Mouse (Mus musculus): ENCODE data around the gene Calhm1. TPM values are rescaled to one million over a fixed set of nuclear protein-coding genes. Genes with fewer than 3 reads are reported as not detected.

Gene Calhm1
- polyA plus RNA-seq (2015; fragmentation: Nextera tagmentation; extraction: Ambion mirVana): not detected in 2 replicates

DNA sequence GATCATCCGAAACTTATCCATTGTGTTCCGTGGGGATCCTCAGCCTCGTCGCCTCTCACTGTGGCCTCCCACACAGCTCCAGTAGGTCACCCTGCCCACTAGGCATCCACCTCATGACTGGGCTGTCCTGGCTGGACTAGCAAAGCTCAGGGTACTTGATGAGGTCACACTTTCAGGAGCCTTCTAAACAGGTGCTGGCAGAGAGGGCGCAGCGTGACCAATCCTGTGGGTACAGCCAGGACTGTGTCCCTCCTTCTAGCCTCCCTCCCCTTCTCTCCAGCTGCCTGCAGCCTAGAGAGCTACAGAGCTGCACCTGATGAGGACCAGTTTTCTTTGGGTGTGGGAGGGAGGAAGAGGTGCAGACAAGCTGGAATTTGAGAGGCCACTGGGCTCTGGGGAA is at the start of gene Calhm1:
Gene Calhm1 (minus strand): TSS at position 101 of the 400 bp plus-strand sequence.
- no peak within 1 kb of the TSS for H3K9ac ChIP-seq
- no peaks in the 10 kb centered on the region for H3K36me3 ChIP-seq (replicated peaks)
- WGBS: 95% methylated on average over 6 of the region's 6 CpGs
- no peaks in the 10 kb centered on the region for H3K4me1 ChIP-seq
- no peak within 1 kb of the TSS for H3K27ac ChIP-seq
- H3K4me2 ChIP-seq: no peak within 1 kb of the TSS
- H3K9me3 ChIP-seq: no peaks in the 10 kb centered on the region
- no peak within 1 kb of the TSS for H3K4me3 ChIP-seq
- H3K27me3 ChIP-seq (replicated peaks): no peaks in the 10 kb centered on the region
- ATAC-seq (replicated peaks): no peak

DNA sequence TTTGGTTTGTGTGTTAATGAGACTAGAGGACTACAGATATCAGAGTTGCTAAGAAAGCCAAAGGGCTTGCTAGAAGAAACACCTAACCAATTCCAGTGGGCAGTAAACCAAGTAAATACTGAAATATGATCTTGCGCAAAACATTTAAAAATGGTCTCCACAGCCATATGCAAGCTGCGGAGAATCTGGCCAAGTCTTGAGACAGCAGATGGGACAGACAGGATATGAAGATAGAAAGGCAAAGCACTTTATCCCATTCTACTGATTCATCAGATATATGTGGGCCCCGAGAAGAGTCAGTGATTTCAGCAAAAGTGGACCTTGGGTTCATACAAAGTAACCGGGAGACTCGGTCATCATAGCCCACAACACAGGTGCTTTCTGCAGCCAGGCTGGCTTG is 48.1 kb upstream of the Calhm1 start:
- Histone ChIP-seq H3K27ac (no peak overlapping the region), H3K9me3 (no peaks in the 10 kb centered on the region), H3K4me1 (peaks cover 9% of the 10 kb centered on the region; the same call in 1 of the 2 replicates), H3K27me3 (replicated peaks) (no peaks in the 10 kb centered on the region), H3K4me3 (no peak overlapping the region), H3K4me2 (no peak overlapping the region), H3K9ac (no peak overlapping the region), H3K36me3 (replicated peaks) (no peaks in the 10 kb centered on the region)
- 97% methylated on average over 5 of the region's 5 CpGs for WGBS
- no peak for ATAC-seq (replicated peaks)

DNA sequence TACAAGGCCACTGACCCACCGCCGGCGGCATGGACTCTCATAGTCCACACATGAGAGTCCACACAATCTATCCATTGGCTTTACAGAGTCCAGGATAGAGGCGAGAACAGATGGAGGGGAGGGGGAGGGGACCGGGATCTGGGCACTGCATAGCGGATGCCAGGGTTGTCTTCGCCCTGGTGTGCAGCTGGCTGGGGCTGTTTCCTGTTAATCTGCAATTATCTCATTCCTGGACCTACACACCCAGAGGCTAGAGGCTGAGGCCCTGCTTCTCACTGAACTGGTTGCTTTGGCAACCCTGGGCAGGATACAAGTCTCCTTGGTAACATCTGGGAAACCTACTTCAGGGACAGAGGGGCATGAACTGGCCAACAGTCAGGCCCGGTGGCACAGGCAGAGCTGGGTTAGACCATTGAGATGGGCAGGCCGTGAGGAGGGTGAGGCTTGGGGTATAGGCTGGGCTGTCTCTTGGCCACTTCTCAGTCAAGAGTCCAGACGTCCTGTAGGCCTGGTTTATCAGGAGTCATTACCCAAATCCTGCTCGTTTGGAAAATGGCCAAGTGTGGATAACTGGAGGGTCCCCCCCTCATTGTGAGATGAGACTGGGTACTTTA is 44.6 kb upstream of the Calhm1 start:
- H3K36me3 ChIP-seq (replicated peaks): no peaks in the 10 kb centered on the region
- H3K9me3 ChIP-seq: no peaks in the 10 kb centered on the region
- H3K4me2 ChIP-seq: no peak overlapping the region
- H3K4me3 ChIP-seq: no peak overlapping the region
- peaks cover 9% of the 10 kb centered on the region; the same call in 1 of the 2 replicates for H3K4me1 ChIP-seq
- peak; percentile 77 for ATAC-seq (replicated peaks)
- H3K9ac ChIP-seq: no peak overlapping the region
- no peaks in the 10 kb centered on the region for H3K27me3 ChIP-seq (replicated peaks)
- WGBS: 67% methylated on average over 11 of the region's 11 CpGs
- peak overlapping the region; percentile 38; the same call in 1 of the 2 replicates for H3K27ac ChIP-seq

DNA sequence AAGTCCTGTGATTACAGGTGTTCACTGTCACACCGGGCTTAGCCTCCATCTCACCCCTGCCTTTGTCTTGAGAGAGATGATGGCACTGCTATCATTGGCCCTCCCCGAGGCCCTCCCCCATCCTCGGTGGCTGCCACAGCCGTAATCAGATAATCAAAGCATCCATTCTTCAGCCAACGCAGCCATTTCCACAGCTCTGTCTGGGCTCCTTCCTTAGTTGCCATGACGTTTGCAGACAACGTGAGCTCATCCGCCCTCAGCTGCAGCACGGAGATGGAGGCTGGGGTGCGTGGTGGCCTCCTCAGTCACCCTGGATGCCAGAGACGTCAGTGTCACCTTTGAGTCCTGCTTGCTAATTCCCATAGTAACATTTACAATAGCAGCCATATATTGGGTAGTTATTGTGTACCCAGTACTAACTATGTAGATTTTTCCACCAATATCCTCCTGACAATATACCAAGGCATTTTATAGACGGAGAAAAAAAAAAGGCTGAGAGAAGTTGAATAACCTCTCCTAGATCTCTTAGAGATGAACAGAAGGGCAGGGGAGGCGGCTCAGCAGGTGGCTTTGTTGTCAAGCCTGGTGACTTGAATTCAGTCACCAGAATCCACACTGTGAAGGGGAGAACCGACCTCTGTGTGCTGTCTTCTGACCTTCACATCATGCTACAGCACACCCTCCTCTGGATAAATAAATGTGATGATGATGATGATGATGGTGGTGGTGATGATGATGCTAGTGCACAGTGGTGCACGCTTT is 42.6 kb upstream of the Calhm1 start:
- Histone ChIP-seq H3K27me3 (replicated peaks) (no peaks in the 10 kb centered on the region), H3K27ac (no peak overlapping the region), H3K4me2 (no peak overlapping the region), H3K9ac (no peak overlapping the region), H3K4me3 (no peak overlapping the region), H3K36me3 (replicated peaks) (no peaks in the 10 kb centered on the region), H3K4me1 (peaks cover 9% of the 10 kb centered on the region; the same call in 1 of the 2 replicates), H3K9me3 (no peaks in the 10 kb centered on the region)
- 48% methylated on average over 15 of the region's 15 CpGs for WGBS
- ATAC-seq (replicated peaks): no peak

DNA sequence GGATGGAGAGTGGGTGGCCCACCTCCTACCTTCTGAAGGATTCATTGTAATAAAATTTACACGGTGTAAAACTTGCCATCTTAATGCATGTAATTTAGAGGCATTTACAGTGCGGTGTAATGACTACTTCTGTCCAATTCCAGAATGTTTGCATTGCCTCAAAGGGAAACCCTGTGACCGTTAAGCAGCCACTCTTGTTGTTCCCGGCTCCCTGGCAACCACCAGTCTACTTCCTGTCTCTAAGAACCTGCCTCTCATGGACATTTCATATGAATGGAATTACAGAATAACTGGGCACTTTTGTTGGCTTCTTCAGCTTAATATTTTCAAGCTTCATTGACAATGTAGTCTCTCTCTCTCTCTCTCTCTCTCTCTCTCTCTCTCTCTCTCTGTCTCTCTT is 40.7 kb upstream of the Calhm1 start:
- Histone ChIP-seq H3K9ac (no peak overlapping the region), H3K4me2 (no peak overlapping the region), H3K4me1 (peaks cover 22% of the 10 kb centered on the region), H3K4me3 (no peak overlapping the region), H3K27ac (no peak overlapping the region), H3K36me3 (replicated peaks) (no peaks in the 10 kb centered on the region), H3K9me3 (no peaks in the 10 kb centered on the region), H3K27me3 (replicated peaks) (peaks cover 6% of the 10 kb centered on the region)
- WGBS: 62% methylated on average over 4 of the region's 4 CpGs
- no peak for ATAC-seq (replicated peaks)

DNA sequence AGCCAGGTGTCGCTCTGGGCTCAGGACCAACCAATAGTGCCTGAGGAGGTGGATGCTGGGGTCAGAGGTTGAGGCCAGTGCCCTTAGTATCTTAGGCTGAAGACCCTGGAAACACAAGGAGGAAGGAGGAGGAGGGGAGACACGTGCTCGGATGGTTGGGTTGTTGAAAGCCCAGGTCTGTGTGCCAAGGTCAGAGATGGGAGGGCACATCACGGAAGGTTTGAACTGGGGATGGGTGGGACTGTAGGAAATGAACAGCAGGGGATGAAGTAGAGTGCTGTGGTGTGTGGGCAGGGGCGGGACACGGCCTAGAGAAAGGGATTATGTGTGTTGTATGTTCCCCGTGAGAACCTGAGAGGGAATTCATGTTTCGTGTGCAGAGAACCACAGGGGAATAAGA is 40.2 kb upstream of the Calhm1 start:
- Histone ChIP-seq H3K9ac (no peak overlapping the region), H3K4me1 (peaks cover 26% of the 10 kb centered on the region), H3K27me3 (replicated peaks) (peaks cover 6% of the 10 kb centered on the region), H3K36me3 (replicated peaks) (no peaks in the 10 kb centered on the region), H3K9me3 (no peaks in the 10 kb centered on the region), H3K4me2 (no peak overlapping the region), H3K27ac (no peak overlapping the region), H3K4me3 (no peak overlapping the region)
- no peak for ATAC-seq (replicated peaks)
- WGBS: 68% methylated on average over 8 of the region's 8 CpGs

DNA sequence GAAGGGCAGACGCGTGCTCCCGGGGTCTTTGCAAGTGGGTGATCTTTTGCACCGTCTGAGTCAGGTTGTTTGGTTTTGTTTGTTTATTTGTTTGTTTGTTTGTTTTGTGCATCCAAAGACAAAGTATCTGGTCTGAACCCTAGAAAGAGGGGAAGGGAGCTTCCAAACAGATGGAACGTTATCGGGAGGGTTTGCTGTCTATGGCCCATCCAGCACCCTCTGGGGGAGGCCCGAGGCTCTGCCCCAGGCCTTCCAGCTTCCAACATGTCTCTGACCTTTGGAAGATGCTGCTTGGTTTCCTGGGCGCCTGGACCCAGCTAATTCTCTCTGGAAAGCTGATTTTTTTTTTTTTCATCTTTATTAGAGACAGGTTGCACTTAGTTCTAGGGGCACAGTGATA is 36.0 kb upstream of the Calhm1 start:
- peaks cover 6% of the 10 kb centered on the region for H3K27me3 ChIP-seq (replicated peaks)
- peak overlapping the region; percentile 78 for H3K9ac ChIP-seq
- H3K4me3 ChIP-seq: peak overlapping the region; percentile 62
- WGBS: 9% methylated on average over 8 of the region's 8 CpGs
- ATAC-seq (replicated peaks): no peak
- no peak overlapping the region for H3K27ac ChIP-seq
- no peaks in the 10 kb centered on the region for H3K36me3 ChIP-seq (replicated peaks)
- H3K9me3 ChIP-seq: no peaks in the 10 kb centered on the region
- H3K4me2 ChIP-seq: peak overlapping the region; percentile 81
- H3K4me1 ChIP-seq: peaks cover 24% of the 10 kb centered on the region

DNA sequence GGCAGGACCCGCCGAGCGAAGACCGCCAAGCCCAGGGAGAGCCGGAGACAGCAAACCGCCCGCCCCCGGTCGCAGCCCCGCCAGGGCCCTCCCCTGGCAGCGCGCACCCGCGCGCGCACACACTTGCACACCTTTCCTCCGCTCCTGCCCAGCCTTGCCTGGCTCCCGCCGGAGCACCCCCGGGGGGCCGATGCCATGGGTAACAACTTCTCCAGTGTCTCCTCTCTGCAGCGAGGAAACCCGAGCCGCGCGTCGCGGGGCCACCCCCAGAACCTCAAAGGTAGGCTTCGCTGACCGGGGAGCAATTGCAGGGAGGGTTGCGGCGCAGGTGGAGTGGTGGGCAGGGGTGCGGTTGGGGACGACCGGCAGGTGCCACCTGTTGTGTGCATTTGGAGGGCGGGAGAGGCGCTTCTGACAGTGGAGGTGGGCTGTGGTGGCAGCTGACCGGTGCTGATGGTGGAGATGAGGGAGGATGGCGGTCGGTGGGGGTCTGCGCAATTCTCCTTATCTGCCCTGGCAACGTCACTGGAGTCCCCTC is 35.3 kb upstream of the Calhm1 start:
- peak overlapping the region; percentile 81 for H3K27ac ChIP-seq

DNA sequence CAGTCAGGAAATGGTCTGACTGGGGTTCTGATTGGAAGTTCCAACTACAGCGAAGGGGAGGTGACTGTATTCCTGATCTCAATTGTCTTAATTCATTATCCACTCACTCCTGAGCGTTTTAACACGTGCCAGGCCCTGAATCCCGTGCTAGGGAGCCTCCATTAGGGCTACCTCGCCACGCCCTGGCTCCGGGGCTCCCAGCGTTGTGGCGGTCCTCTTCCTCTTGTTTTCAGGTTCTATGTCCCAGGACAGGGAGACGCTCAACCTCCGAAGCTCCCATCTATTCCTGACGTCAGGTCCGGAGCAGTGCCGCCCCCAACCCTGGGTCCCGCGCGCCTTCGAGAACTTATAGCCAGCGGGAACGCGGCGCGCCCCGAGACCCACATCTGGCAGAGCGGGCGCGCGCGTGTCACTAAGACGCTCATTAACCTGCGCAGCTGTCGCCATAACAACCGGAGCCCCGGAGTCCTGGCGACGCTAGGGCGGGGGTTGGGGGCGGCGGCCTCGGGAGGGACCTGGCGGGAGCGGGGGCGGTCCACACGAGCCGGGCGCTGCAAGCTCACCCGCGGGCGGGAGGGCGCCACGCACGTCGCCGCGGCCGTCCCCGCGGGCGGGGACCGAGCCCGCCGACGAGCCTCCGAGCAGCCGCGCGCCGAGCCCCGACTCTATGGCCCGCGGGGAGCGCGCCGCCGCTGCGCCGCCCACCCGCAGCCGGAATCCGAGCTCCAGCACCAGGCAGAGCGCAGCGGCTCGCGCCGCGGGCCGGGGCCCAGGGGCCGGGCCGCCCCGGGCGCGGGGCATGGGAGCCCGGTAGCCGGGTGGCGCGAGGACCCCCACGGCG is 34.6 kb upstream of the Calhm1 start, which contains the start of gene Neurl1a:
Gene Neurl1a (plus strand): TSS at position 390 of the 841 bp plus-strand sequence.
- peaks cover 6% of the 10 kb centered on the region for H3K27me3 ChIP-seq (replicated peaks)
- no peaks in the 10 kb centered on the region for H3K36me3 ChIP-seq (replicated peaks)
- peak within 1 kb of the TSS; percentile 81 for H3K27ac ChIP-seq
- H3K4me2 ChIP-seq: peak within 1 kb of the TSS; percentile 81
- peak within 1 kb of the TSS; percentile 62 for H3K4me3 ChIP-seq
- no peaks in the 10 kb centered on the region for H3K9me3 ChIP-seq
- ATAC-seq (replicated peaks): peak; percentile 79
- H3K4me1 ChIP-seq: peaks cover 24% of the 10 kb centered on the region
- peak within 1 kb of the TSS; percentile 78 for H3K9ac ChIP-seq
- WGBS: under 1% methylated on average over 94 of the region's 98 CpGs

More for the DNA sequence above, 35.3 kb upstream of the Calhm1 start:
- Histone ChIP-seq H3K4me1 (peaks cover 24% of the 10 kb centered on the region), H3K27me3 (replicated peaks) (peaks cover 6% of the 10 kb centered on the region), H3K36me3 (replicated peaks) (no peaks in the 10 kb centered on the region), H3K9me3 (no peaks in the 10 kb centered on the region), H3K9ac (peak overlapping the region; percentile 78), H3K4me2 (peak overlapping the region; percentile 81), H3K4me3 (peak overlapping the region; percentile 62)
- ATAC-seq (replicated peaks): peak; percentile 52
- under 1% methylated on average over 35 of the region's 42 CpGs for WGBS

DNA sequence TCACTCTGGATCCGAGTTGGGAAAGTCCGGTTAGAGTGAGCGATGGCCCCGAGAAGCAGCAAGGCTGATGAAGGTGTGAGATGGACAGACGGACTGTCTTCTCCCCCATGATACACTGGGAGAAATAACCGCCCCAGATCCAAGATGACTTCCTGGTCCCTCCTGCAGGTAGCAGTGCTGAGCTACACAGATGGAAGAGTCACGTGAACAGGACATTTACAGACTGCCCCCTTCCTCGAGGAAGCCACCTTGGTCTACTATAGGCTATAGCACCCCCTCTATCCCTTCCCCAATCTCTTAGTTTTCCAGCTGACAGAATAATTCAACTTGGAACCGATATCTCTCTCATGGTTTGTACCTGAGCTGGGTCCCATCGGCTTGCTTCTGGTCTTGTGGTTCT is 33.9 kb upstream of the Calhm1 start:
- H3K27ac ChIP-seq: peak overlapping the region; percentile 81
- H3K4me3 ChIP-seq: peak overlapping the region; percentile 62
- 20% methylated on average over 10 of the region's 10 CpGs for WGBS
- H3K9ac ChIP-seq: no peak overlapping the region
- H3K4me1 ChIP-seq: peaks cover 24% of the 10 kb centered on the region
- peaks cover 6% of the 10 kb centered on the region for H3K27me3 ChIP-seq (replicated peaks)
- peak; percentile 53 for ATAC-seq (replicated peaks)
- H3K4me2 ChIP-seq: peak overlapping the region; percentile 81
- H3K9me3 ChIP-seq: no peaks in the 10 kb centered on the region
- H3K36me3 ChIP-seq (replicated peaks): no peaks in the 10 kb centered on the region

DNA sequence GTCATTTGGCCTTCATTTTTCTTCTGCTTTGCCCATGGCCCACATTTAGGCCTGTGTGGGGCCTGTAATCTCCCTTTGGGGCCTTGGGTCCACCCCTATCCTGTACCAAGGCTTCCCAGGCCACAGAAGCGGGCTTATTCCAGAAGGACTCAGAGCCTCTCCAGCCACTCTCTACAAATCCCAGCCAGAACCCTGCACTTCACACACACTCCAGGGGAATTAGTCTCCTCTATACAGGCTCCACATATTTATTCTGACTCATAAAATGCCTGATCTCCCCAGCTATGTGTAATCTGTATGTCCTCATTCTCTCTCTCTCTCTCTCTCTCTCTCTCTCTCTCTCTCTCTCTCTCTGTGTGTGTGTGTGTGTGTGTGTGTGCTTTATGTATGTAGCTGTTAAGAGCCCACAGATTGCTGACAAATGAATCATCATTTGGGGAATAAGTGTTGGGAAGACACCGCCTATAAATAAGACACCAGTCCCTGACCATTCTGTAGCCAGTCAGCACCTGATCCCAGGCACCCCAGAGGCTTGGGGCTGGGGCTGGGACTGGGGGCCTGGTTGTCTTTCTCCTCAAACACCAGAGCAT is 33.0 kb upstream of the Calhm1 start:
- H3K9ac ChIP-seq: no peak overlapping the region
- no peak overlapping the region for H3K27ac ChIP-seq
- peaks cover 6% of the 10 kb centered on the region for H3K27me3 ChIP-seq (replicated peaks)
- WGBS: 61% methylated on average over 2 of the region's 2 CpGs
- H3K4me2 ChIP-seq: no peak overlapping the region
- no peak overlapping the region for H3K4me3 ChIP-seq
- ATAC-seq (replicated peaks): no peak
- H3K4me1 ChIP-seq: peaks cover 24% of the 10 kb centered on the region
- H3K9me3 ChIP-seq: no peaks in the 10 kb centered on the region
- no peaks in the 10 kb centered on the region for H3K36me3 ChIP-seq (replicated peaks)
